Mouse (Mus musculus) embryonic facial prominence, embryonic 11.5 days (tissue): ENCODE results near the gene Vmn1r65. TPM values are rescaled to one million over a fixed set of nuclear protein-coding genes. Genes with fewer than 3 reads are reported as not detected.
"Not testable (repeated sequence)": the region's sequence is repeated elsewhere in the genome, so short reads cannot be mapped to it uniquely, and the experiment has no call there.

Source experiments
- ATAC-seq: fragments of 200-750 bp; cut with Nextera tagmentation; replicated peaks from 2 replicates; pipeline ENCODE4 v1.8.0; 2017; ENCODE audit warnings: low read depth; ENCODE audit not compliant: insufficient number of reproducible peaks, low FRiP score, low TSS enrichment
- DNase-seq: peaks from one replicate; pipeline ENCODE4 v3.0.0-alpha.2; 2015; ENCODE audit warnings: low spot score
- H3K27ac ChIP-seq: fragments of 300-500 bp; sonication (generic); replicated peaks from 2 replicates; pipeline ENCODE4 v1.5.1; 2014; ENCODE audit warnings: mild to moderate bottlenecking, low read depth, low read length, control low read depth
- H3K27me3 ChIP-seq: fragments of 300-500 bp; sonication (generic); 2 replicates; pipeline ENCODE4 v1.6.1; 2014; ENCODE audit warnings: mild to moderate bottlenecking, low read length, moderate library complexity, mixed read lengths; ENCODE audit not compliant: control insufficient read depth, insufficient read depth
- H3K36me3 ChIP-seq: fragments of 300-500 bp; sonication (generic); replicated peaks from 2 replicates; pipeline ENCODE4 v1.6.1; 2014; ENCODE audit warnings: low read depth, mild to moderate bottlenecking, low read length, moderate library complexity, mixed read lengths; ENCODE audit not compliant: control insufficient read depth, insufficient read depth
- H3K4me1 ChIP-seq: fragments of 300-500 bp; sonication (generic); 2 replicates; pipeline ENCODE4 v1.6.1; 2014; ENCODE audit warnings: low read length, mixed read lengths; ENCODE audit not compliant: control insufficient read depth, insufficient read depth
- H3K4me2 ChIP-seq: fragments of 300-500 bp; sonication (generic); 2 replicates; pipeline ENCODE4 v1.6.1; 2014; ENCODE audit warnings: low read depth, mild to moderate bottlenecking, control low read depth, low read length, moderate library complexity
- H3K4me3 ChIP-seq: fragments of 300-500 bp; sonication (generic); 2 replicates; pipeline ENCODE4 v1.5.1; 2014; ENCODE audit warnings: low read depth, low read length, control low read depth
- H3K9ac ChIP-seq: fragments of 300-500 bp; sonication (generic); replicated peaks from 2 replicates; pipeline ENCODE4 v1.6.1; 2014; ENCODE audit warnings: mild to moderate bottlenecking, control low read depth, low read length
- H3K9me3 ChIP-seq: fragments of 300-500 bp; sonication (generic); replicated peaks from 2 replicates; pipeline ENCODE4 v1.6.1; 2016; ENCODE audit warnings: mild to moderate bottlenecking, low read length, inconsistent platforms, mixed read lengths; ENCODE audit not compliant: control insufficient read depth
- WGBS: fragments of 180-500 bp; shearing (Covaris S2); extraction: QIAGEN DNeasy Blood & Tissue Kit; methylation state at CpG from one replicate; pipeline ENCODE4 v1.1.7; 2014; 5-methylcytosine and 5-hydroxymethylcytosine counted together
- polyA plus RNA-seq: library from polyadenylated mRNA; unstranded; fragments of >200 nt; fragmentation: Nextera tagmentation; extraction: Ambion mirVana; gene quantifications from 2 replicates; pipeline ENCODE4 v1.2.1, GENCODE M21; 2014

Vmn1r65 gene
- not detected in 2 replicates for polyA plus RNA-seq

GRCm38 (mm10) chr7:6010910-6011309 lies at the start of gene Vmn1r65:
TSS of gene Vmn1r65 (minus strand) at chr7:6011010.
- no peaks in the 10 kb centered on the region for H3K27me3 ChIP-seq
- H3K4me1 ChIP-seq: no peaks in the 10 kb centered on the region
- no peaks in the 10 kb centered on the region for H3K36me3 ChIP-seq
- no peak within 1 kb of the TSS for H3K4me3 ChIP-seq
- no peaks in the 10 kb centered on the region; the same call in 1 of the 2 replicates for H3K9me3 ChIP-seq
- H3K9ac ChIP-seq: no peak within 1 kb of the TSS
- 91% methylated on average over 1 of the region's 1 CpGs for WGBS
- no peak for ATAC-seq
- no peak within 1 kb of the TSS for H3K27ac ChIP-seq
- DNase-seq: no peak
- no peak within 1 kb of the TSS for H3K4me2 ChIP-seq

GRCm38 (mm10) chr7:6044861-6045260 lies 34.1 kb upstream of the Vmn1r65 start, which contains the start of gene Nlrp4c:
TSS of gene Nlrp4c (plus strand) at chr7:6045161.
- ATAC-seq (no peak), DNase-seq (no peak)
- Histone ChIP-seq H3K9me3 (no peaks in the 10 kb centered on the region), H3K4me1 (no peaks in the 10 kb centered on the region), H3K27ac (no peak within 1 kb of the TSS), H3K4me3 (no peak within 1 kb of the TSS), H3K9ac (no peak within 1 kb of the TSS), H3K36me3 (no peaks in the 10 kb centered on the region), H3K27me3 (no peaks in the 10 kb centered on the region), H3K4me2 (no peak within 1 kb of the TSS)
- WGBS: 90% methylated on average over 11 of the region's 11 CpGs

- not testable (repeated sequence) for H3K9ac ChIP-seq, ATAC-seq, H3K27ac ChIP-seq, H3K4me3 ChIP-seq, H3K27me3 ChIP-seq, H3K36me3 ChIP-seq, DNase-seq, H3K9me3 ChIP-seq, H3K4me1 ChIP-seq, H3K4me2 ChIP-seq
- WGBS: 80% methylated on average over 4 of the region's 4 CpGs
Observed at GRCm38 (mm10) chr7:5982426-5982825, 28.4 kb downstream of the Vmn1r65 start.

GRCm38 (mm10) chr7:5972546-5972945 lies 38.3 kb downstream of the Vmn1r65 start:
- H3K27me3 ChIP-seq, DNase-seq, H3K4me3 ChIP-seq, H3K4me2 ChIP-seq, H3K4me1 ChIP-seq, H3K36me3 ChIP-seq, H3K9ac ChIP-seq, H3K27ac ChIP-seq, ATAC-seq, H3K9me3 ChIP-seq: not testable (repeated sequence)
- 67% methylated on average over 2 of the region's 2 CpGs for WGBS

Other genes starting within 250 kb of the Vmn1r65 start
- not detected in 2 replicates for gene Vmn1r63, start 205.6 kb downstream of the Vmn1r65 start, polyA plus RNA-seq
- not detected in 2 replicates for gene Vmn1r64, start 126.5 kb downstream of the Vmn1r65 start, polyA plus RNA-seq
- not detected in 2 replicates for gene Nlrp4c, start 34.2 kb upstream of the Vmn1r65 start, polyA plus RNA-seq
- 13.8 TPM in 2 replicates for gene Zfp787, start 145.0 kb upstream of the Vmn1r65 start, polyA plus RNA-seq
- 66.4 and 73.4 TPM in 2 replicates for gene Zfp444, start 161.2 kb upstream of the Vmn1r65 start, polyA plus RNA-seq
- gene Galp, start 186.1 kb upstream of the Vmn1r65 start, polyA plus RNA-seq: not detected in 2 replicates
- gene Zscan5b, start 211.3 kb upstream of the Vmn1r65 start, polyA plus RNA-seq: not detected in 2 replicates
- gene Epp13, start 241.7 kb upstream of the Vmn1r65 start, polyA plus RNA-seq: not detected in 2 replicates